Mouse (Mus musculus) intestine, embryonic 16.5 days (tissue): ENCODE measurements around the gene Gpr75. TPM values are rescaled to one million over a fixed set of nuclear protein-coding genes. Genes with fewer than 3 reads are reported as not detected.

Source experiments
- ATAC-seq: fragments of 200-750 bp; cut with Nextera tagmentation; 2 replicates; pipeline ENCODE4 v1.8.0; 2017; ENCODE audit warnings: moderate TSS enrichment, moderate library complexity
- H3K27ac ChIP-seq: fragments of 300-500 bp; sonication (generic); 2 replicates; pipeline ENCODE4 v1.5.1; 2014; ENCODE audit warnings: mild to moderate bottlenecking, low read length
- H3K27me3 ChIP-seq: fragments of 300-500 bp; sonication (generic); replicated peaks from 2 replicates; pipeline ENCODE4 v1.6.1; 2014; ENCODE audit warnings: low read length, control low read depth, mixed read lengths; ENCODE audit not compliant: control insufficient read depth, insufficient read depth
- H3K36me3 ChIP-seq: fragments of 300-500 bp; sonication (generic); 2 replicates; pipeline ENCODE4 v1.6.1; 2014; ENCODE audit warnings: low read length, control low read depth; ENCODE audit not compliant: control insufficient read depth, insufficient read depth
- H3K4me1 ChIP-seq: fragments of 300-500 bp; sonication (generic); 2 replicates; pipeline ENCODE4 v1.6.1; 2014; ENCODE audit warnings: low read length, control low read depth, mixed read lengths; ENCODE audit not compliant: control insufficient read depth, insufficient read depth
- H3K4me2 ChIP-seq: fragments of 300-500 bp; sonication (generic); 2 replicates; pipeline ENCODE4 v1.6.1; 2014; ENCODE audit warnings: low read depth, low read length, control low read depth
- H3K4me3 ChIP-seq: fragments of 300-500 bp; sonication (generic); 2 replicates; pipeline ENCODE4 v1.5.1; 2014; ENCODE audit warnings: mild to moderate bottlenecking, low read length
- H3K9ac ChIP-seq: fragments of 300-500 bp; sonication (generic); 2 replicates; pipeline ENCODE4 v1.6.1; 2014; ENCODE audit warnings: low read depth, low read length
- H3K9me3 ChIP-seq: fragments of 300-500 bp; sonication (generic); 2 replicates; pipeline ENCODE4 v1.6.1; 2016; ENCODE audit warnings: low read length, control low read depth; ENCODE audit not compliant: control insufficient read depth
- WGBS: fragments of 180-500 bp; shearing (Covaris S2); extraction: QIAGEN DNeasy Blood & Tissue Kit; methylation state at CpG from one replicate; pipeline ENCODE4 v1.1.7; 2014; 5-methylcytosine and 5-hydroxymethylcytosine counted together
- polyA plus RNA-seq: library from polyadenylated mRNA; unstranded; fragments of >200 nt; fragmentation: Nextera tagmentation; extraction: Ambion mirVana; gene quantifications from 2 replicates; pipeline ENCODE4 v1.2.1, GENCODE M21; 2015

Gpr75 gene
- polyA plus RNA-seq, 1 experiment from 2014 or later: 0.18 TPM

- no peak for ATAC-seq
Measured at GRCm38 (mm10) chr11:30928079-30928478, 42.9 kb downstream of the Gpr75 start.

GRCm38 (mm10) chr11:30928498-30928897 lies 43.3 kb downstream of the Gpr75 start:
- H3K9ac ChIP-seq: no peak overlapping the region
- no peaks in the 10 kb centered on the region for H3K4me1 ChIP-seq
- no peak overlapping the region for H3K27ac ChIP-seq
- H3K4me3 ChIP-seq: no peak overlapping the region
- 100% methylated on average over 1 of the region's 1 CpGs for WGBS
- H3K4me2 ChIP-seq: no peak overlapping the region
- H3K36me3 ChIP-seq: no peaks in the 10 kb centered on the region
- H3K27me3 ChIP-seq: no peaks in the 10 kb centered on the region
- H3K9me3 ChIP-seq: no peaks in the 10 kb centered on the region
- no peak for ATAC-seq

More at GRCm38 (mm10) chr11:30928079-30928478, 42.9 kb downstream of the Gpr75 start:
- Histone ChIP-seq H3K27me3 (no peaks in the 10 kb centered on the region), H3K9me3 (no peaks in the 10 kb centered on the region), H3K4me2 (no peak overlapping the region), H3K4me1 (no peaks in the 10 kb centered on the region), H3K27ac (no peak overlapping the region), H3K9ac (no peak overlapping the region), H3K36me3 (no peaks in the 10 kb centered on the region), H3K4me3 (no peak overlapping the region)

Other genes starting within 250 kb of the Gpr75 start
- gene Acyp2, start 235.8 kb upstream of the Gpr75 start, polyA plus RNA-seq: 6.4 and 7.9 TPM in 2 replicates
- gene Psme4, start 113.6 kb upstream of the Gpr75 start, polyA plus RNA-seq: 8.6 and 10.5 TPM in 2 replicates
- gene Asb3, start 58 bp downstream of the Gpr75 start, polyA plus RNA-seq: 19.7 and 19.9 TPM in 2 replicates
- 8.2 and 9.4 TPM in 2 replicates for gene Erlec1, start 69.0 kb downstream of the Gpr75 start, polyA plus RNA-seq
- gene Chac2, start 101.0 kb downstream of the Gpr75 start, polyA plus RNA-seq: 17.2 and 20.2 TPM in 2 replicates